Mouse (Mus musculus): ENCODE results near the gene Gm11060. TPM values are rescaled to one million over a fixed set of nuclear protein-coding genes. Genes with fewer than 3 reads are reported as not detected.

Gm11060 gene
- not detected in 2 replicates for polyA plus RNA-seq (2012; rRNA removed)
- polyA plus RNA-seq (2014; fragmentation: Nextera tagmentation; extraction: Ambion mirVana) = not detected in 2 replicates

DNA sequence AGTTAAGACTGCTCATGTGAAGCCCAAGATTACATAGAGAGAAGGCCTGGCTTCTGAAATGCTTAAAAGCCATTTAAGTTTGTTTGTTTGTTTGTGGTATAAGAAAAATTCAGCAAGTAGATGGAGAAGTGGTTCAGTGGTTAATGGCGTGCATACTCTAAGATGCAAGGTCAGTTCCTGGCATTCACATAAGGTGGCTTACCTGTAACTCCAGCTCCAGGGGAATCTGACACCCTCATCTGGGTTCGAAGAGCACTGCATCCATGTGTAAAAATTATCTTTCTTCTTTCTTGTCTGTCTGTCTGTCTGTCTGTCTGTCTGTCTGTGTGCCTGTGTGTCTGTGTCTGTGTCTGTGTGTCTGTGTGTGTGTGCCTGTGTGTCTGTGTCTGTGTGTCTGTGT is at the start of gene Gm11060:
Gm11060 (plus strand) TSS at position 301 of the 400 bp plus-strand sequence.
- Histone ChIP-seq H3K9me3 (ENCODE audit: control insufficient read depth, low read length) (no peaks in the 10 kb centered on the region), H3K4me3 (replicated peaks; ENCODE audit: low read length) (no peak within 1 kb of the TSS), H3K4me2 (replicated peaks; ENCODE audit: low read depth, low read length, severe bottlenecking) (no peak within 1 kb of the TSS), H3K27ac (replicated peaks; ENCODE audit: low read depth, low read length) (no peak within 1 kb of the TSS), H3K9ac (ENCODE audit: low read depth, low read length, severe bottlenecking) (no peak within 1 kb of the TSS), H3K27me3 (ENCODE audit: control insufficient read depth, insufficient read depth, low read length) (no peaks in the 10 kb centered on the region), H3K36me3 (ENCODE audit: control insufficient read depth, insufficient read depth, low read length) (no peaks in the 10 kb centered on the region), H3K4me1 (ENCODE audit: control insufficient read depth, insufficient read depth, low read length) (peaks cover 22% of the 10 kb centered on the region)
- ATAC-seq (ENCODE audit: low FRiP score, low read depth) (no peak), DNase-seq (ENCODE audit: low spot score) (no peak)
- no peak for TF ChIP-seq POLR2A (IDR thresholded peaks at IDR 0.05; ENCODE audit: borderline replicate concordance, extremely low read depth, insufficient read depth, insufficient read length)
- 83% methylated on average over 2 of the region's 2 CpGs for whole genome bisulfite sequencing

DNA sequence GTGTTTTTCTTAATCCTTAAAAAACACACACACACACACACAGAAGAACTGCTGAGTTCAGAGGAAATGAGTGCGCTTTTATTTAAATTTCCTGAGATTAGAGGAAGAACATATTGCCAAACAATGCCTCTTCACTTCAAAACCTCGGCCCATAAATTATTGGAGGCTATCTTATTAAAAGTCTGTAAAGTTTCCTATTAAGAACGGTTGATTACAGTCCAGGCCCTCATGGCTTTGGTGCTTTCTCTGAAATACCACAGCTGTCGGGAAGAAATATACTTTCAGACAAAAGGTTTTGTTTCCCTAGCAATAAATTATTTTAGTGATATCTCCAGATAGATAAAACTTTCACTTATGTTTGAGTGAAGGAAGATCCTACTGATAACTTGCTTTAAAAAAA is 48.7 kb upstream of the Gm11060 start:
- Histone ChIP-seq H3K4me1 (ENCODE audit: control insufficient read depth, insufficient read depth, low read length) (no peaks in the 10 kb centered on the region), H3K27me3 (ENCODE audit: control insufficient read depth, insufficient read depth, low read length) (no peaks in the 10 kb centered on the region), H3K36me3 (ENCODE audit: control insufficient read depth, insufficient read depth, low read length) (no peaks in the 10 kb centered on the region), H3K4me3 (replicated peaks; ENCODE audit: low read length) (no peak overlapping the region), H3K4me2 (replicated peaks; ENCODE audit: low read depth, low read length, severe bottlenecking) (no peak overlapping the region), H3K9me3 (ENCODE audit: control insufficient read depth, low read length) (no peaks in the 10 kb centered on the region), H3K27ac (replicated peaks; ENCODE audit: low read depth, low read length) (no peak overlapping the region), H3K9ac (ENCODE audit: low read depth, low read length, severe bottlenecking) (no peak overlapping the region)
- ATAC-seq (ENCODE audit: low FRiP score, low read depth) (no peak), DNase-seq (ENCODE audit: low spot score) (no peak)
- WGBS = 43% methylated on average over 4 of the region's 4 CpGs
- no peak for TF ChIP-seq POLR2A (IDR thresholded peaks at IDR 0.05; ENCODE audit: borderline replicate concordance, extremely low read depth, insufficient read depth, insufficient read length)

DNA sequence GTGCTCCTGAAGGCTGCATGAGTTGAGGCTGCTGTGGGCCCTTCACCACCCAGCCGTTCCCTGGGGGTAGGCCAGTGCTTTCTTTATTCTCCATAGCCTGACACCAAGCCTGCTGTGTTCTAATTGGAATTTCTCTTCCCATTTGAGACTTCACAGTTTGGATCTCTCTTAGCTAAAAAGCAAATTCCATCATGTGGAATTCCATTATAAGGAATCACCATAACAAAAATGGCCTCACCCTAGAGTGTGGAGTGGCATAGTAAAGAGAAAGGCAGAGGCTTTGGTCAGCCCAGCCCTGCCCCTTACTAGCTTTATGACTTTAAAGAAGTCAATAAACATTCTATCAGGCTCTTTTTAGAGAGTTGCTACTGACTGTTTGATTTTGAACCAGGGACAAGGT is 43.5 kb upstream of the Gm11060 start:
- Histone ChIP-seq H3K9me3 (ENCODE audit: control insufficient read depth, low read length) (no peaks in the 10 kb centered on the region), H3K4me3 (replicated peaks; ENCODE audit: low read length) (no peak overlapping the region), H3K4me2 (replicated peaks; ENCODE audit: low read depth, low read length, severe bottlenecking) (no peak overlapping the region), H3K9ac (ENCODE audit: low read depth, low read length, severe bottlenecking) (no peak overlapping the region), H3K27me3 (ENCODE audit: control insufficient read depth, insufficient read depth, low read length) (no peaks in the 10 kb centered on the region), H3K27ac (replicated peaks; ENCODE audit: low read depth, low read length) (no peak overlapping the region), H3K4me1 (ENCODE audit: control insufficient read depth, insufficient read depth, low read length) (no peaks in the 10 kb centered on the region), H3K36me3 (ENCODE audit: control insufficient read depth, insufficient read depth, low read length) (no peaks in the 10 kb centered on the region)
- WGBS = 46% methylated on average over 1 of the region's 1 CpGs
- ATAC-seq (ENCODE audit: low FRiP score, low read depth) = no peak
- DNase-seq (ENCODE audit: low spot score) = no peak
- TF ChIP-seq POLR2A (IDR thresholded peaks at IDR 0.05; ENCODE audit: borderline replicate concordance, extremely low read depth, insufficient read depth, insufficient read length) = no peak

DNA sequence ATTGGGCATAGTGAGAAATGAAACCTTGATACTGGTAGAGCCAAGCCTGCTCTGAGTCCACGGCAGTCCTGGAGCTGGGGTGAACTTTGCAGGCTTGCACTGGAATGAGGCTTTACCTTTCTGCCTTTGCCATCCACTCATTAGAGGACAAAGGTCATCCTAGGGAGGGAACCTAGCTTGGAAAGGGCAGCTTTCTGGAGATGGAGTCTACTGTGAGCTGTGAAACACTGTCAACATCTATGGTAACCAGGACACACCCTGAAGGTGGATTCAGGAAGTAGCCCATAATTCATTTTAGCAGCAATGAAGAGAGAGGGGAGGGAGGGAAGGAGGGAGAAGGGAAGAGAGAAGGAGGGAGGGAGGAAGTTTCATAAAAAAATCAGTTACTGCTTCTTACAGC is 36.3 kb upstream of the Gm11060 start:
- no peak overlapping the region for H3K9ac ChIP-seq (ENCODE audit: low read depth, low read length, severe bottlenecking)
- H3K27ac ChIP-seq (replicated peaks; ENCODE audit: low read depth, low read length) = no peak overlapping the region
- ATAC-seq (ENCODE audit: low FRiP score, low read depth) = no peak
- 75% methylated on average over 1 of the region's 1 CpGs for WGBS
- DNase-seq (ENCODE audit: low spot score) = no peak
- no peaks in the 10 kb centered on the region for H3K4me1 ChIP-seq (ENCODE audit: control insufficient read depth, insufficient read depth, low read length)
- no peaks in the 10 kb centered on the region for H3K27me3 ChIP-seq (ENCODE audit: control insufficient read depth, insufficient read depth, low read length)
- no peak overlapping the region for H3K4me2 ChIP-seq (replicated peaks; ENCODE audit: low read depth, low read length, severe bottlenecking)
- no peaks in the 10 kb centered on the region for H3K9me3 ChIP-seq (ENCODE audit: control insufficient read depth, low read length)
- H3K4me3 ChIP-seq (replicated peaks; ENCODE audit: low read length) = no peak overlapping the region
- TF ChIP-seq POLR2A (IDR thresholded peaks at IDR 0.05; ENCODE audit: borderline replicate concordance, extremely low read depth, insufficient read depth, insufficient read length) = no peak
- H3K36me3 ChIP-seq (ENCODE audit: control insufficient read depth, insufficient read depth, low read length) = no peaks in the 10 kb centered on the region

GRCm38 (mm10) chr2:105058577-105059116 is 33.2 kb upstream of the Gm11060 start:
- no peak overlapping the region for H3K4me3 ChIP-seq (replicated peaks; ENCODE audit: low read length)
- WGBS = 75% methylated on average over 7 of the region's 7 CpGs
- no peaks in the 10 kb centered on the region for H3K27me3 ChIP-seq (ENCODE audit: control insufficient read depth, insufficient read depth, low read length)
- DNase-seq (ENCODE audit: low spot score) = no peak
- H3K36me3 ChIP-seq (ENCODE audit: control insufficient read depth, insufficient read depth, low read length) = no peaks in the 10 kb centered on the region
- no peak overlapping the region for H3K9ac ChIP-seq (ENCODE audit: low read depth, low read length, severe bottlenecking)
- H3K4me1 ChIP-seq (ENCODE audit: control insufficient read depth, insufficient read depth, low read length) = no peaks in the 10 kb centered on the region
- TF ChIP-seq POLR2A (IDR thresholded peaks at IDR 0.05; ENCODE audit: borderline replicate concordance, extremely low read depth, insufficient read depth, insufficient read length) = no peak
- no peak overlapping the region for H3K4me2 ChIP-seq (replicated peaks; ENCODE audit: low read depth, low read length, severe bottlenecking)
- H3K9me3 ChIP-seq (ENCODE audit: control insufficient read depth, low read length) = no peaks in the 10 kb centered on the region
- no peak for ATAC-seq (ENCODE audit: low FRiP score, low read depth)
- H3K27ac ChIP-seq (replicated peaks; ENCODE audit: low read depth, low read length) = no peak overlapping the region

Data from limb, embryonic 14.5 days (tissue).